Mouse (Mus musculus): ENCODE measurements at regions not wholly inside any gene's neighbourhood (a gene's known extent, or its start where the extent isn't known, plus 50 kb on each side); places are given as distances from the start of the nearest gene placed in this dataset.

DNA sequence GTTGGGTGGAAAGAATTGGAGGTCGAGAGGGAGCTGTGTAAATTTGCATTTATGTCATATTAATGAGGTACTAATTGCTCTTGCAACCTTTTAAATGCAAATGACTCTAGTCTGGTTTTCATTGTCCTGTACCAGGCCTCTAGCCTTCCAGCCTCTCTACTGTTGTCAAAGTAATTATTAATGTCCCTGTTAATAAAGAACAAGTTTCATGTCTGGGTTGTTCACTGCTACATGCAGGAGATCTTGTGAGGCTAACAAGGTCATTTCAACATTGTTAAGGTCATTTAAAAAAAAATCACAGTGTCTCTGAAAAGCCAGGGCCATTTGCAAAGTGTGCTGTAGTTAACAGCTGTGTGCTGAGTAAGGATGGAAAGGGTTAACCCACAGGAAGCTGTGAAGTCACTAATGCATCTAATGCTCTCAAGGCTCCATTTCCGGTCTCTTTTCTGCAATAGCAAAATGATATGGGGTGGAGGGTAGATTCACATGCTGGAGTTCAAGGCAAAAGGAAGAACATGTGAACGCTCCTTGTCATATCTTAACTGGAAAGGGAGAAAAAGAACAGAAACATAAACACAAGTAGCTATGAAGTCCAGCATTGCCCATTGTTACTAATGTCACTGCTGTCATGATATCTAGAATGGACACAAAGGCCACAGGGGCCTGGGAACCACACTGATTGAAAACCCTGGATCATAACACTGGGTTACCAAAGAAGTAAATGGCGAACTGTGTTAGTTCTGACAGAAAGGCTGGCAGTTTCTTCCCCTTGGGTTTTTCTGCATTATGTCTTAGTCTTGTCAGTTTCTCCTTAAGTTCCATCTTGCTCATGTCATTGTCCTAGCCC, 197.5 kb upstream of the Id2 start:
- TF ChIP-seq CHD2 (IDR thresholded peaks at IDR 0.05; ENCODE audit: low read depth, low read length): no peak
- TF ChIP-seq ZNF384 (IDR thresholded peaks at IDR 0.05; ENCODE audit: low read depth, low read length): no peak
- TF ChIP-seq ZC3H11A (IDR thresholded peaks at IDR 0.05; ENCODE audit: borderline replicate concordance, low read depth, low read length): no peak
- TF ChIP-seq MAFK (IDR thresholded peaks at IDR 0.05; ENCODE audit: insufficient read depth, low read depth, low read length): no peak
